Mouse (Mus musculus) hindbrain, embryonic 11.5 days (tissue): ENCODE data around the gene Mbd3. TPM values are rescaled to one million over a fixed set of nuclear protein-coding genes. Genes with fewer than 3 reads are reported as not detected.
A peak's percentile ranks its signal among the peaks of the same experiment; 100 is the strongest.

Experiments
- ATAC-seq: fragments of 200-750 bp; cut with Nextera tagmentation; 2 replicates; pipeline ENCODE4 v1.8.0; 2017; ENCODE audit warnings: mild to moderate bottlenecking, moderate TSS enrichment, moderate library complexity; ENCODE audit not compliant: low FRiP score
- DNase-seq: peaks from one replicate; pipeline ENCODE4 v3.0.0-alpha.2; 2015; ENCODE audit warnings: low spot score
- H3K27ac ChIP-seq: fragments of 300-500 bp; sonication (generic); 2 replicates; pipeline ENCODE4 v1.5.1; 2014; ENCODE audit warnings: mild to moderate bottlenecking, low read depth, low read length
- H3K27me3 ChIP-seq: fragments of 300-500 bp; sonication (generic); 2 replicates; pipeline ENCODE4 v1.6.1; 2014; ENCODE audit warnings: mild to moderate bottlenecking, low read length, moderate library complexity, mixed read lengths; ENCODE audit not compliant: control insufficient read depth, insufficient read depth
- H3K36me3 ChIP-seq: fragments of 300-500 bp; sonication (generic); 2 replicates; pipeline ENCODE4 v1.6.1; 2014; ENCODE audit warnings: mild to moderate bottlenecking, low read length, moderate library complexity, mixed read lengths; ENCODE audit not compliant: control insufficient read depth, insufficient read depth
- H3K4me1 ChIP-seq: fragments of 300-500 bp; sonication (generic); replicated peaks from 2 replicates; pipeline ENCODE4 v1.6.1; 2014; ENCODE audit warnings: low read length, mixed read lengths; ENCODE audit not compliant: control insufficient read depth, insufficient read depth
- H3K4me2 ChIP-seq: fragments of 300-500 bp; sonication (generic); replicated peaks from 2 replicates; pipeline ENCODE4 v1.6.1; 2014; ENCODE audit warnings: mild to moderate bottlenecking, low read depth, low read length
- H3K4me3 ChIP-seq: fragments of 300-500 bp; sonication (generic); 2 replicates; pipeline ENCODE4 v1.5.1; 2014; ENCODE audit warnings: low read depth, low read length
- H3K9ac ChIP-seq: fragments of 300-500 bp; sonication (generic); 2 replicates; pipeline ENCODE4 v1.6.1; 2014; ENCODE audit warnings: low read depth, low read length
- H3K9me3 ChIP-seq: fragments of 300-500 bp; sonication (generic); 2 replicates; pipeline ENCODE4 v1.6.1; 2016; ENCODE audit warnings: low read length; ENCODE audit not compliant: control insufficient read depth
- WGBS: fragments of 180-500 bp; shearing (Covaris S2); extraction: QIAGEN DNeasy Blood & Tissue Kit; methylation state at CpG from one replicate; pipeline ENCODE4 v1.1.7; 2014; 5-methylcytosine and 5-hydroxymethylcytosine counted together
- polyA plus RNA-seq: library from polyadenylated mRNA; unstranded; fragments of >200 nt; fragmentation: Nextera tagmentation; extraction: Ambion mirVana; gene quantifications from 2 replicates; pipeline ENCODE4 v1.2.1, GENCODE M21; 2014

The Mbd3 gene
- polyA plus RNA-seq, 1 experiment from 2014 or later: 240 TPM

DNA sequence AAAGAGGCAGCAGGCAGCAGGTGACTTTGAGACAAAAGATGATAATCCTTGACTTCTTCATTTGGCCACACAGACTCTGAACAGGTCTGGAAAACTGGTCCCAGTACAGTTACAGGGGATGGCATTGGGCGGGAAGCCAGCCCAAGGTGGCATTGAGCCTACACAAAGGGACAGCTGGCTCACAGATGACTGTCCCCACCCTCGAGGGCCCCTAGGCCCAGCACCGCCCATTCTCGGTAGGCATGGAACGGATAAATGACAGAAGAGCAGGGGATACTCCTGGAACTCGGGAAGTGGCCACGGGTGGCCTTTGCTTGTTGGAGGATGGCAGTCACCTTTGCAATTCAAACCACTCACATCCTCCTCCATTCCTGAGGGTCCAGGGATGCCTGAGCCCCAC, 14.0 kb downstream of the Mbd3 start:
- Histone ChIP-seq H3K4me3 (peak overlapping the region; percentile 98), H3K4me1 (peaks cover 12% of the 10 kb centered on the region)
- ATAC-seq: peak; percentile 21

DNA sequence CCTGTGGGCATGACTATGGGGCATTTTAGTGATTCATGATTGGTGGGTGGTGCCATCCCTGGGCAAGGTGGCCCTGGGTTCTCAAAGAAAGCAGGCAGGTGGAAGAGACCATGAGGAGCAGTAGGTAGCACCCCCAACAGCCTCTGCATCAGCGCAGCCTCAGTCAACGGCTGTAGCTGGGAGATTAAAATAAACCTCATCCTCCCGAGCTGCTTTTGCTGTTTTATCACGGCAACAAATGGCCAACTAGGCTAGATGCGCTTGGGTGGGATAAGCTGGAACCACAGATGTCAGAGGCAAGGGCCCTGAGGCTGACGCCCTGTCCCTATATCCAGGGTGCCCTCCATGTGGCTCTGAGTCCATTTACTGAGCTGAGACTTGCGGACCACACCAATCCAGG, 14.6 kb downstream of the Mbd3 start:
- Histone ChIP-seq H3K4me2 (peak overlapping the region; percentile 80), H3K9ac (peak overlapping the region; percentile 100), H3K36me3 (peaks cover 21% of the 10 kb centered on the region), H3K4me3 (peak overlapping the region; percentile 98), H3K27ac (peak overlapping the region; percentile 99), H3K27me3 (no peaks in the 10 kb centered on the region), H3K4me1 (peaks cover 12% of the 10 kb centered on the region), H3K9me3 (no peaks in the 10 kb centered on the region)
- 82% methylated on average over 7 of the region's 7 CpGs for WGBS
- DNase-seq: no peak
- no peak for ATAC-seq

More for the DNA sequence above, 14.0 kb downstream of the Mbd3 start:
- H3K27ac ChIP-seq: peak overlapping the region; percentile 99
- peaks cover 21% of the 10 kb centered on the region for H3K36me3 ChIP-seq
- peak overlapping the region; percentile 100 for H3K9ac ChIP-seq
- DNase-seq: no peak
- H3K4me2 ChIP-seq: peak overlapping the region; percentile 80
- H3K9me3 ChIP-seq: no peaks in the 10 kb centered on the region
- 16% methylated on average over 7 of the region's 7 CpGs for WGBS
- H3K27me3 ChIP-seq: no peaks in the 10 kb centered on the region

- peak overlapping the region; percentile 98 for H3K4me3 ChIP-seq
These were observed 15.2 kb downstream of the Mbd3 start for GRCm38 (mm10) chr10:80384115-80384639.

DNA sequence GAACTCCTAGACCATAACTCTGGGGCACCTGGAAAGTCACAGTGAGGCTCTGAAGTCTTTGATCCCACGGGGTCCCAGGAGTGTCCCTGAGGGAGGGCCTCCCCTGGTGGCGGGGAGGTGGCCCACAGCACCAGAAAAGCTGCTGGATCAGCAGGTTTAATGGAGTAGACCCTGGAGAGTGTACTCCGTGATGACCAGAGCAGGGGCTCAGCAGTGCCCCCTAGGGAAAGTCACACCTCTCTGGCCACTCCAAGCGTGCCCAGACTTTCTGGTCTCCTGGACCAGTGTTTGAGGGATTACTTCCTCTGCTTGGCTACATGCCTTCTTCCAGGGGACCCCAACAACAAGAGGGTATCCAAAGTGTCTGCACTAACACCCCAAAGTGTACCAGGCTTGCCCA, 15.9 kb downstream of the Mbd3 start:
- 72% methylated on average over 4 of the region's 4 CpGs for WGBS
- 0 out of 2 replicates have a peak overlapping the region, but pooled peaks have one; percentile 10 for H3K4me3 ChIP-seq
- DNase-seq (no peak), ATAC-seq (no peak)
- no peaks in the 10 kb centered on the region for H3K9me3 ChIP-seq
- no peaks in the 10 kb centered on the region for H3K27me3 ChIP-seq
- peaks cover 21% of the 10 kb centered on the region for H3K36me3 ChIP-seq
- no peak overlapping the region for H3K27ac ChIP-seq
- H3K9ac ChIP-seq: peak overlapping the region; percentile 47; the same call in 1 of the 2 replicates
- peaks cover 12% of the 10 kb centered on the region for H3K4me1 ChIP-seq
- peak overlapping the region; percentile 80 for H3K4me2 ChIP-seq

More at GRCm38 (mm10) chr10:80384115-80384639, 15.2 kb downstream of the Mbd3 start:
- ATAC-seq (no peak), DNase-seq (no peak)
- Histone ChIP-seq H3K4me2 (peak overlapping the region; percentile 80), H3K4me1 (peaks cover 12% of the 10 kb centered on the region), H3K27me3 (no peaks in the 10 kb centered on the region), H3K27ac (no peak overlapping the region), H3K36me3 (peaks cover 21% of the 10 kb centered on the region), H3K9ac (peak overlapping the region; percentile 100; the same call in 1 of the 2 replicates), H3K9me3 (no peaks in the 10 kb centered on the region)
- WGBS: 88% methylated on average over 4 of the region's 4 CpGs

DNA sequence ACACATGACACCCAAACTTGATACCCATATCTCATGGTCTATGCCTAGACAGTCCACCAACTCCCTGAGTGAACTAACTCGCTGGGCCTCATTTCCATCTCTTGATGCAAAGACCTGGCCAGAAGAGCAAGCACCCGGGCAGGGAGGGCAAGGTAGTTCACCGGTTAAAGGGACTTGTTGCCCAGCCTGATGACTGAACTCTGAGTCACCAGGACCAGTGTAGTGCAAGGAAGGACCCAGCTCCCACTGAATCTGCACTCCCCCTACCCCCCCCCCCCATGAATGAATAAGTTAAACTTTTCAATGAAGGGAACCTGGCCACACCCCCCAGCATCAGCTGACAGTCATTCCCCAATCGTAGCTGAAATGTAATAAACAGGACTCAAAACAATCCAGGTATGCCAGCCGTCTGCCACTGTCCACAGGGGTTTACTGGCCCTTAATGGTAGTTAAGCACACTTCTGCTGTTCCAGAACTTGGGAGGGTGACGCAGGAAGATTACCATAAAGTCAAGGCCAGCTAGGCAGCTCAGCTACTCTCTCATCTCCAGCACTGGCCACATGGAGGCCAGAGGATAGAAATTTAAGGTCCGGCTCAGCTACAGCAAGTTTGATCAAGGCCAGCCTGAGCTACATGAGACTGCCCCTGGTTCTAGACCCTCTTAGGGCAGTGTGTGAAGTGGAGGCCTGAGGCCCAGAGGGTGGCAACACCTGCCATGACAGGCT, 16.5 kb downstream of the Mbd3 start:
- Histone ChIP-seq H3K4me2 (peak overlapping the region; percentile 80; the same call in 1 of the 2 replicates), H3K9ac (no peak overlapping the region), H3K9me3 (no peaks in the 10 kb centered on the region), H3K27ac (no peak overlapping the region), H3K4me3 (no peak overlapping the region), H3K27me3 (no peaks in the 10 kb centered on the region), H3K4me1 (peaks cover 12% of the 10 kb centered on the region), H3K36me3 (peaks cover 21% of the 10 kb centered on the region)
- 90% methylated on average over 7 of the region's 7 CpGs for WGBS
- ATAC-seq (no peak), DNase-seq (no peak)

DNA sequence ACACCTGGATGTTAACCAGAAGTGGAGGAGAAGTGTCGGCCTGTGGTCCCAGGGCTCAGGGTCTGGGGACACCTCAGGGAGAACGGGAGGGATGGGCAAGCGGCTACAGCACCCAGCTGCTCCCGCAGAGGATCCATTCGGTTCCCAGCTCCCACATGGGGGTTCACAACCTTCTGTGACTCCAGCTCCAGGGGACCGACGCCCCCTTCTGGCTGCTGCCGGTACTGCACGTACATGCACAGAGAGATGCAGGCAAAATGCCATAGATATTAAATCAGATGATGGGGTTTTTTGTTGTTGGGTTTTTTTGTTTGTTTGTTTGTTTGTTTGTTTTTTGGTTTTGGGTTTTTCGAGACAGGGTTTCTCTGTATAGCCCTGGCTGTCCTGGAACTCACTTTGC, 21.6 kb downstream of the Mbd3 start:
- H3K4me2 ChIP-seq: no peak overlapping the region
- H3K27ac ChIP-seq: no peak overlapping the region
- no peaks in the 10 kb centered on the region for H3K4me1 ChIP-seq
- peaks cover 14% of the 10 kb centered on the region for H3K36me3 ChIP-seq
- no peaks in the 10 kb centered on the region for H3K27me3 ChIP-seq
- no peak for ATAC-seq
- H3K9ac ChIP-seq: no peak overlapping the region
- H3K9me3 ChIP-seq: no peaks in the 10 kb centered on the region
- DNase-seq: no peak
- H3K4me3 ChIP-seq: no peak overlapping the region
- 48% methylated on average over 10 of the region's 10 CpGs for WGBS

DNA sequence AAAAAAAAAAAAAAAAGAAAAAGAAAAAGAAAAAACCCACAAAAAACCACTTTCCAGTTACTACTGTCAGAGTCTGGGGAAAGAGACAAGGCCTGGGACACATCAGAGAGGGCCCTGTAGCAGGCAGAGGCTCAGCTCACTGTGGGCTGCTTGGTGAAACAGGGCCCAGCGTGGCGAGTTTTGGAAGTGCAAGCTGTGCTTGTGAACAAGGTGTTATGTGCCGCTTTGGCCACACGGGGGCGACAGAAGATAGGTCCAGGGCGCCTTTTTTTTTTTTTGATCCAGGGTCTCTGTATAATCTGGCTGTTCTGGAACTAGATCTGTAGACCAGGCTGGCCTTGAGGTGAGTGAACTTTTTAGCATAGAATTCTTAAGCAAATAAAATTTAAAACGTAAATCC, 23.2 kb downstream of the Mbd3 start:
- WGBS: 2% methylated on average over 7 of the region's 7 CpGs
- Histone ChIP-seq H3K4me3 (no peak overlapping the region), H3K4me2 (no peak overlapping the region), H3K9ac (no peak overlapping the region), H3K9me3 (no peaks in the 10 kb centered on the region), H3K36me3 (peaks cover 4% of the 10 kb centered on the region), H3K27ac (no peak overlapping the region), H3K4me1 (no peaks in the 10 kb centered on the region), H3K27me3 (no peaks in the 10 kb centered on the region)
- DNase-seq (peak; percentile 97), ATAC-seq (no peak)

- no peak for ATAC-seq
- H3K9me3 ChIP-seq: no peaks in the 10 kb centered on the region
- H3K27me3 ChIP-seq: no peaks in the 10 kb centered on the region
- no peak overlapping the region for H3K27ac ChIP-seq
- WGBS: 20% methylated on average over 6 of the region's 6 CpGs
- H3K9ac ChIP-seq: no peak overlapping the region
- no peak overlapping the region for H3K4me3 ChIP-seq
- no peaks in the 10 kb centered on the region for H3K4me1 ChIP-seq
- H3K36me3 ChIP-seq: no peaks in the 10 kb centered on the region
- H3K4me2 ChIP-seq: no peak overlapping the region
- peak; percentile 74 for DNase-seq
These were observed 25.3 kb downstream of the Mbd3 start for GRCm38 (mm10) chr10:80374063-80374462.

DNA sequence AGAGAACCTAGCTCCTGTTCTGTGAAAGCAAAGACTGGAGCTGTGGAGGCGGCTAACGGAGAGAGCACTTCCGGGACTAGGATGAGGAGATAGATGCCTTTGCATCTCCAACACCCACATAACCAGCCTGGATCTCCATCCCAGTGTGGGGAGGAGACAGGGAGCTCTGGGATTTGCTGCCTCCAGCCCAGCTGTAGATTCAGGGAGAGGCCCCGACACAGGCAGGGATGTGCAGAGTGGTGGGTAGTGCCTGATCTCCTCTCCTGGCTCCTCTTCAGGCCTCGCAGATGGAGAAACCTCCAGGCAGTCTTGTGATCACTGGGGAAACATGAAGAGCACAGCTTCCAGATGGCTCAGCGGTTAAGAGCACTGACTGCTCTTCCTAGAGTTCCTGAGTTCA, 26.6 kb downstream of the Mbd3 start:
- H3K4me3 ChIP-seq: no peak overlapping the region
- 85% methylated on average over 6 of the region's 6 CpGs for WGBS
- ATAC-seq: no peak

More for the DNA sequence above, 26.6 kb downstream of the Mbd3 start:
- no peak for DNase-seq
- Histone ChIP-seq H3K9me3 (no peaks in the 10 kb centered on the region), H3K27ac (no peak overlapping the region), H3K9ac (no peak overlapping the region), H3K4me1 (no peaks in the 10 kb centered on the region), H3K36me3 (no peaks in the 10 kb centered on the region), H3K27me3 (no peaks in the 10 kb centered on the region), H3K4me2 (no peak overlapping the region)
